Mouse (Mus musculus): ENCODE measurements around the gene Spag5. TPM values are rescaled to one million over a fixed set of nuclear protein-coding genes. Genes with fewer than 3 reads are reported as not detected.

Spag5 gene
- polyA plus RNA-seq, 2 experiments from 2014 or later: 2.8 to 4.3 TPM

GRCm38 (mm10) chr11:78324000-78324785, 22.9 kb downstream of the Spag5 start:
- ATAC-seq: no peak

DNA sequence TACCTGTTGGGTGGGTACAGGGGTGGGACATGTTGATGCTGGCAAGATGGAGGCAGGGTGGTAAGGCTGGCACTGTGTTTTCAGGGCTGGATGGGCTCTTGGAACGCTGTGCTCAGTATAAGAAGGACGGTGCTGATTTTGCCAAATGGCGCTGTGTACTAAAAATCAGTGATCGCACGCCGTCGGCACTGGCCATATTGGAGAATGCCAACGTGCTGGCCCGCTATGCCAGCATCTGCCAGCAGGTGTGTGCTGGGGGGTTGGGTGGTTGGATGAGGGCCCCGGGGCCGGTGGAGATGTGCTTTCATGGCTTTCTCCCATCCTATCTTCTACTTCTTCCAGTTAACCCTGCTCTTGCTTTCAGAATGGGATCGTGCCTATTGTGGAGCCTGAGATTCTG, 23.6 kb downstream of the Spag5 start:
- no peak for ATAC-seq

- no peak for ATAC-seq
These were observed 25.9 kb downstream of the Spag5 start for GRCm38 (mm10) chr11:78327215-78327614.

- peak; percentile 99 for ATAC-seq
These were observed 26.5 kb downstream of the Spag5 start, which contains the start of gene Pigs for GRCm38 (mm10) chr11:78327634-78328511. Gene Pigs (plus strand): TSS chr11:78328415.

- ATAC-seq: peak; percentile 58
These were observed 27.3 kb downstream of the Spag5 start for GRCm38 (mm10) chr11:78328512-78329056.

DNA sequence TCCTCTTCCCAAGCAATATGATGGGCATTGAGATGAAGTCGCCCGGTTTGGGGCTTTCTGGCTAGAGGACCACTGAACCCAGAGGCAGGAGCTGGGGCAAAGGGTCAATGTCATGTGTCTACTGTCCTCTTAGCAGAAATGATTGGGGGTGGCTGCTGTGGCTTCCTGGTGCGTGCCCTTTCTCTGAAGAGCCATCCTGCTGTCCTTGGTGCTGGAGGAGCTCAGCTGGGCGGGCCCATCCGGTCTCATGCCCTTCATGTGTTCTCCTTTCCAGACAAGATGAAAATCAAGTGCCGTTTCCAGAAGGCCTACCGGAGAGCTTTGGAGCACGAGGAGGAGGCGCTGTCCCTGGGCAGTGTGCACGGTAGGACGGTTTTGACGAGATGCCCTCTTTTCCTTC, 31.3 kb downstream of the Spag5 start:
- ATAC-seq: no peak

DNA sequence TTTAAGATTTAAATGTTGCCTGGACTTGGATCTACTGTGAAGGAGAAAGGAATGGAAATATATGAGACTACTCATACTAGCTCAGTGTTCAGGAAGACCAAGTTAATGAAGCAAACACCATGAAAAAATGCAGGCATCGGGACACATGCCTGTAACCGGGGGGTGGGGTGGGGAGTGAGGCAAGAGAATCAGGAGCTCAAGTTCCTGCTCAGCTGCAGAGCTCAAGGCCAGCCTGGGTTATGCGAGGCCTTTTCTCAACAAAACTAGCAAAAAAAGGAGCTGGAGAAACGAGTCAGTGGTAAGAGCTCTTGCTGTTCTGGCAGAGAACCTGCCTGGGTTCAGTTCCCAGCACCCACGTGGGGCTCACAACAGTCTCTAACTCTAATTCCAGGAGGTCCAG, 32.7 kb downstream of the Spag5 start:
- ATAC-seq: no peak

DNA sequence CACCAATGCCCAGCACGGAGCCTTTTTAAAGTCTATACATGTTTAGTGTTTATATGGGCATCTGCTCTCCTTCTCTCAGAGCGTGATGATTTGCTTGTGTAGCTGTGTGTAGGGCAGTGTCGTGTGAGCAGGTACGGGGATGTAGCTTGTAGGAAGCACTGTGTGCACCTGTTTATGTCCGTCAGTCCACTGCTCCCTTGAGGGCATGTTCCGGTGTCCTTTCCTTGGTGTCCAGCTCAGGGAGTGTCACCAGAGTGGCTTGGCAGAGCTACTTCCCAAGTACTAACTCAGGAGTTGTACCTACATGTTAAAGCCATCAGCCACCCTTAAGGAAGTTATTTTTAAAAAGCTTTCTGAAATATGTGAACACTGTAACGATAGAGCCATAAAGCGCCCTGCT, 35.7 kb downstream of the Spag5 start:
- ATAC-seq: no peak

DNA sequence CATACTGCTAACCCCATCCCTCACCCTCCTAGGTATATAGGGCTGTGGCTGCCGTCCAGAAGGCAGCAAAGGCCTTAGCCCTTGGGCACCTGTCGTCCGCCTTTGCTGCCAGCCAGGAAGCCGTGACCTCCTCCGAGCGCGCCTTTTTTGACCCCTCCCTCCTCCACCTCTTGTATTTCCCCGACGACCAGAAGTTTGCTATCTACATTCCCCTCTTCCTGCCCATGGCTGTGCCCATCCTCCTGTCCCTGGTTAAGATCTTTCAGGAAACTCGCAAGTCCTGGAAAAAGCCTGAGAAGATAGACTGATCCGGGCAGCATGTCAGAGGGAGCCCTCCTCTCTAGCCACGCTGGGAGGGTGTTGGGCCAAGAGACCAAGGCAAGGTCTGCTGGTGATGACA, 40.4 kb downstream of the Spag5 start:
- no peak for ATAC-seq

DNA sequence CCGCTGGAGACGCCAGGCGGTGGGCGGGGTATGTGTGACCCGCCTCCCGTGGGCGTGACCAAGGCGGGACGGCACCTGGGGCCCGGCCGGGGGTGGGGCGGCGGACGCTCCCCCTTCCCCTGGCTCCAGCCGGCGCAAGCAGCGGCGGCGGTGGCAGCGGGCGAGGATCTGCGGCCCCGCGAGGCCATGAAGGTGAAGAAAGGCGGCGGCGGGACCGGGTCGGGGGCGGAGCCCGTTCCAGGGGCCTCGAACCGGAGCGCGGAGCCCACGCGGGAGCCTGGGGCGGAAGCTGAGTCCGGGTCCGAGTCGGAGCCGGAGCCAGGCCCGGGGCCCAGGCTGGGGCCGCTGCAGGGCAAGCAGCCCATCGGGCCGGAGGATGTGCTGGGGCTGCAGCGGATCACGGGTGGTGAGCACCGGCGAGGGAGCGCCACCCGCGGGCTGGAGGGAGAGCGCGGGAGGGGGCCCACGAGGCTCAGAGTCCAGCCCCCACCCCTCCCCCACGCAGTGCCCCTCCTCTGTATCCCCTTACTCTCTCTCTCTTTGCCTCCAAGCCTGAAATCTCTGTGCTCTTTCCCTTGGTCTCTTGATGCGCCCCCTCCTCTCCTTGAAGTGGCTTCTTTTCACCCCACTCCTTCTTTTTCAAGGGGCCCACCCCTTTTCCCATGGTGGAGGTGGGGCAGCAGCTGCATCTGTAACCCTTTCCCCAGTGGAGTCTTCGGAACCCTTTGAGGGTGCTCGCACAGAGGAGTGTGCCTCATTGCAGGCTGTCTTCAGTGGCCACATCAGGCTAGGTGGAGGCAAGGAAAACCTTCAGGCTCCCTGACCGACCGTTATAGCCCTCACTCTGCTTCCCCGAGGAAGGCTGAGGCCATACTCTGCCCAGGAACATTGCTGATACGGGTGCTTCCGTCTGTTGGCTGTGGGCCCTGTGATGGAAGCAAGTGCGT, 42.3 kb downstream of the Spag5 start, which contains the start of gene Unc119:
Unc119 (plus strand) TSS at position 102 of the 947 bp plus-strand sequence.
- ATAC-seq: peak; percentile 53

- no peak for ATAC-seq
These were observed 43.1 kb downstream of the Spag5 start for GRCm38 (mm10) chr11:78344328-78344889.

DNA sequence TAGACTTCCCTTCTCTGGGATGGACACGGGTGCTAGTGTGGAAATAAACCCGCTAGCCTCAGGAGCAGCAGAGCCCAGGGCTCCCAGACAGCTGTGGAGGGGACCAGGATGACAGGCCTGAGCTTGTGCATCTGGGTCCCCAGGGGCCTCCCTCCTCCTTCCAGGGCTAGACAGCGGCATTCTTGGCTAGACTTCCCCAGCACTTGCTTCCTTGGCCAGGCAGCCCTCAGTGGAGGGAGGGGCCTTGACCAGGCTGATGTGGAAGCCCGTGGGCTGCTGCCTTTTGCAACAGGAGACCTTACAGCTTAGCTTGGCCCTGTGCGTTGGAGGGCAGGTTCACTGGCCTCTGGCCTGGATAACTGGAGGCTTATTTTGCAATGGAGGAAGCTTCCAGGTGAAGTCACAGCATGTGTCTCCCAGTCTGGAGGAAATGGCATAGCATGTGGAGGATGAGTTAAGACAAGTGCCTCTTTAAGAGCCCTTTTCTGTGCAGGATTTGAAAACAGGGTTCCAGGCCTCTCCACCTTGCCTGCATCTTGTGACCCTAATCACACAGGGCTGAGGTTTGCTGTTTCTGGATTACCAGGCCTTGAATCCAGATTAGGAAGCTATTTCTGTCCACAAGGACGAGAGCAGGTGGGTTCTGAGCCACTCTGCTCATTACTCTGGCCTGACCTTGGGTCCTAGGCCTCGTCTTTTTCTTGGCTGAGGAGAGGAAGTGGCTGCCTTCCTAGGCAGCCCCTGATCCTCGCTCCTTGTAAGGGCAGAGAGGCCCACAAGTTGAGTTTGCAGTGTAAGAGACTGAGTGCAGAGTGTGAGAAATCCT, 43.8 kb downstream of the Spag5 start:
- peak; percentile 31 for ATAC-seq

- ATAC-seq: peak; percentile 88
These were observed 44.5 kb downstream of the Spag5 start for GRCm38 (mm10) chr11:78345801-78346200.

DNA sequence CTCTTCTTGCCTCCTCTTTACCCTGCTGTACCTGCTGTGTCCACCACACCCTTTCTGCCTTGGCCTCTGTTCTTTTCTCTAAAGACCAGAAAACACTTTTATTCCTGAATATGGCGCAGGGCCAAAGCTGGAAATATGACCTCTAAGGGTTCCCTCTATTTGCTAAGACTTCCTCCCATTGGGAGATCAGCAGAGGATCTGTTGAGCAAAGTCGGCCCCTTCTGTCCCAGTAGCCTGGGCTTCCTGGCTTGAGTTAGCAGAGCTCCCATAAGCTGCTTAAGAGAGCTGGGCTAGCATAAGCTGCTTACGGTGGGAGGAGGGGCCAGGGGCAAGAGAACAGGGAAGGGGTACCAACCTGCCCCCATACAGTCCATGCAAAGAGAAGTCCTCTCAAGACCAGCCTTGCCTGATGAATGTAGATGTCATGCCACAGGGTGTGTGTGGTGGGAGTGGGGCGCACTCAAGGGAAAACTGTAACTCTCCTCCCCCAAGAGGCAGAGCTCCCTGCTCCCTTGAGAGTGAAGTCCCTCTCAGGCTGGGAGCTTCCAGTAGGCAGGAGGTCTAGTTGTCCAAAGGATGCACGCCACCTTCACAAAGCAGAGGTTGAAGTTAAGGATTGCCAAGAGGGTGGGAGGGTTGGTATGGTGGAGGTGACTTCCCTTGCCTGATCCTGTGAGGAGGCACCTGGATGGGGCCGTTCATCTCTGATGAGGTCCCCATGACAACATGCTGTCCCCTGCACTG, 45.2 kb downstream of the Spag5 start:
- ATAC-seq: no peak

GRCm38 (mm10) chr11:78347070-78347754, 45.9 kb downstream of the Spag5 start:
- no peak for ATAC-seq

GRCm38 (mm10) chr11:78347908-78348307, 46.6 kb downstream of the Spag5 start:
- ATAC-seq: no peak

- no peak for ATAC-seq
These were observed 47.1 kb downstream of the Spag5 start for GRCm38 (mm10) chr11:78348474-78348873.

- ATAC-seq: no peak
These were observed 48.4 kb downstream of the Spag5 start for GRCm38 (mm10) chr11:78349441-78350358.

Measured in CD4-positive, CD25-positive, alpha-beta regulatory T cell, adult 4 months (primary cell).